Mouse (Mus musculus) megakaryocyte progenitor cell, adult 5-6 weeks (primary cell): ENCODE measurements at regions not wholly inside any gene's neighbourhood (a gene's known extent, or its start where the extent isn't known, plus 50 kb on each side); places are given as distances from the start of the nearest gene placed in this dataset.

Source experiments
- ATAC-seq: replicated peaks from 2 replicates; pipeline ENCODE4 v1.8.0; 2016; ENCODE audit warnings: mild to moderate bottlenecking, moderate TSS enrichment, inconsistent platforms; ENCODE audit not compliant: poor library complexity

DNA sequence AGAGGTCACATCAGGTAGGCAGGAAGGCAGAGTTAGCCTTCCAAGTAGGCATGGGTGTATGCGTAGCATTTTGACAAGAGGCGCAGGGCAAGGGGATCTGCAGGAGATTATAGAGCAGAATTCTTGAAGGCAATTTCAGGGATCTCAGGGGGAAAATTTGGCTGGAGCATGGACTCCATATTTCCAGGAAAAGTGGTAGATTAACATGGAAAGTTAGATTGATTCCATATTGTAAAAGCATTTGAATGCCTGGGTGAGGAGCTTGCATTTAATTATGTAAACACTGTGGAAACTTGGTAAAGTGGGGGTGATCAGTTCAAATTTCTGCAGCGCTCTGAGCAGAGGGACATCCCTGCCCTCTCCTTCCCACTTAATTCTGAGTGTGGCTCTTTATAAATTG lies 146.7 kb downstream of the Pax3 start:
- no peak for ATAC-seq

DNA sequence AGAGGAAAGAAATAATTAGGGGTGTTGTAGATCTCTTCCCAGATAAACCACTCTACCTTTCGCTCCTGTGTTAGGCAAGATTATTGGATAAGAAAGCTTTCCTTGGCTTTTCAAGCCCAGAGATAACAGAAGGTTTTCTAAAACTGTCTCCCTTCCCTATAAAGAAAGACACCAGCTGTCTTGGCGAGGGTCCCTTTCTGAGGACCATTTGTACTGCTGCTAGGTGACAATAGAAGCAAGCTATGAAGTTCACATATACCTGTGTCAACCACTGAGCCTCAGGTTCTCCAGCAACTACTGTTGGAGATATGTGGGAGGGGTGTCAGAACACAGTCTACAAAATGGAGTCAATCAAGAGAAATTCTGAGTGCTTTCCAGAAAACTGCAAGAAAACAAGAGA lies 164.6 kb downstream of the Pax3 start:
- ATAC-seq = no peak

DNA sequence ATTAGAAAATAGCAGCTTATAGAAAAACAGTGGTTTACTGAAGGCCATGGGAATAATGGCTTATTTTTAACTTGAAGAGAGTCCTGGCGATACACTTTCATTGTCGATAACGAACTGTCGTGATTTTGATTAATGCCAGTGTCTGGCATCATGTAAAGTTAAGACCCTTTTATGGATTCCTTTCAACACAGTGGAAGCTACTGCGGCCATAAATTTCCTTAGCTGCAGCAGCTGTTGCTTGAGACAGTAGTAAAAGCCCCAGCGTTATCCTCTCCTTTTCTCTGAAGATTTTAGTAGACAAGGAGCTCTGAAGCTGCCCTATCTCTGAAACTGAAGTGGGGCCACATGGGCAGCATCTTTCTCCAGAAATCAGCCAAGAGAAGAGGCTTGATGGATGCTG lies 175.2 kb downstream of the Pax3 start:
- no peak for ATAC-seq

DNA sequence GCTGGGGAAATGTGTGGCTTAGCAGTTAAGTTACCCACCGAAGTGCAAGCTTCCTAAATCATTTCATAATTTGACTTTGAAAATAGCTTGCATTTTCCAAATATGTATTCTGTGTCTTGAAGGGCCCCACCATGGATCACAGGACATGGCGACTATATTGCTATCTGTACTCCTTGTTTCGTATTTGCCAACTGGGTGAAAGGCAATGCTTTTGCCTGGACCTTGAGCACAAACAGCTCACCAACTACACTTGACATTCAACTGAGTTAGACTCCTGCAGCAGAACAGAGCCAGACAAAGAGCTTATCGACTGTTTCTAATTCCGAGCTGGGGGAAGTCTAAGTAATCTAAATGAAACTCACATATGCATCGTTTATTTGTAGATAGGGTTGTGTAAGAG lies 175.9 kb downstream of the Pax3 start:
- no peak for ATAC-seq

DNA sequence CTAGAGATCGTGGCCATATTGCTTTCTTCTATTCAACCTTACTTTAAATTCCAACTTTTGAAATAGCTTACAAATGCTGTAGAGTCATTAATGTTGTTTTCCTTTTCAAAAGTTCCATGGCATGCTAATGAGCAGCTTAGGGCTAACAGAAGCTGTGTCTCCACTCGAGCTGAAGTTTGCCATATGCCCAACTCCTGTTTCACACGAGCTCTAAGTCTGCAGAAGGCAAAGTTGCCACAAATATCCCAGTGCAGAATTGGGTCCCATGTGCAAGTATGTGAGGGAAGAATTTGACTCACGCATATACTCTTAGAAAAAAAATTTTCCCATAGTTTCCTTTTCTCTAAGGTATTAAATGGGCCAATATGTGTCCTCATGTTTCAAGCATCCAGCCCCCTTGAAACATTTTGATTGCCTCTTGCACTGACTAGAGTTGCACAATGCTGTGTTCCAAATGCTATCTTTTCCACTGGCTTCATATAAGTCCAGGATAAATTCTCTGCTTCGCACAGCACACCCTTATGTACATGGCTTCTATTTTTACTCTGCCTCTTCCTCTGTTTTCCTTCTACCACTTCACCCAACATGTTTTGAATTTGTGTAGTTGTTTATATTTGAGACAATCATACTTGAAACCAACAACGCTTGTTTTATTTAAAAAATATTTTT lies 178.9 kb downstream of the Pax3 start:
- ATAC-seq = no peak

DNA sequence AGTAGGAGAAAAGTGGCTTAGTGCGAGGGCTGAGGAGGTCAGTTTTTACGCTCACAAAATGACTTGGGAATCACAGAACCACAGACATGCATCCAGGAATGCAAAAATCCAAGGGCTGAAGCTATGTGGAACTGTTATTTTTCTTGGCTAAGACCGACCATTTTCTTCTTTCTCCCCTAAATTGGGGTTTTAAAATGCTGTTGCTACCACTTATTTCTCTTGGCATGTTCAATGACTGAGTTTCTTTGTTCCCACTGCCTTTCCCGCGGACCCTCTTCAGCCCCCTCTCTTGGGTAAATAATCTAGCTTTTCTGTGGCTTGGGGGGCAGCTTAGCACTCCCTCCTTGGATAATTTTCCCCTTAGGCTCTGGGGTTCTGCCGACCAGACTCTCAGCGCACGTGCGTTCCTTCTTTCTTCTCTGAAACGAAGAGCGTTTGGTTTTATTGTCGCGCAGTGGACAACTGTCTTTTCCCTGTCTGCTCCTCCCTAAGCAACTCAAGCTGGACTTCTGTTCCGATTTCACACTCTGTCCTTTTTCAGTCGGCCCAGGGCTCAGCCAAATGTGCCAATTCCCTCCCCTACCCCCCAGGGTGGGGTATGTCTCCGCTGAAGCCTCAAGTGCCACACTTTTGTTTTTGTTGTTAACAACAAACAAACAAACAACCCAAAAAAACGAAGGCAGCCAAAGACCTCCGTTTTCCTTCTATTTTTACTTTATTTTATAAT lies 180.2 kb downstream of the Pax3 start:
- ATAC-seq = no peak

DNA sequence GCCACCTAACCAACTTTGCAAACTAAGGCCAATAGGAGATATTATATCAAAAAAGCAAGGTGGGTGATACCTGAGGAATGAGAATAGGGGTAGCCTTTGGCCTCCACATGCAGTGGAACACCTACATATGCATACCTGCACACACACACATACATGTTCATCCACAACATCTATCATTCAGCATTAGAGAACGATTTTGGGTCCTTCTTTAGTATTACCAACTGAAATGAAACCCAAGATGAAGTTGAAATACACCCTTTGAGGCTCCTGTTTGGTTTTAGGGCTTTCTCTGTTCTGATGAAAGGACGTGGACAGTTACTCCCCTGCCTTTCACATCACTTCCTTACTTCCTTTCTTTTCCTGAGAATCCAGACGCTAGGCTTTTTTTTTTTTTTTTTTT lies 180.9 kb downstream of the Pax3 start:
- ATAC-seq = no peak

DNA sequence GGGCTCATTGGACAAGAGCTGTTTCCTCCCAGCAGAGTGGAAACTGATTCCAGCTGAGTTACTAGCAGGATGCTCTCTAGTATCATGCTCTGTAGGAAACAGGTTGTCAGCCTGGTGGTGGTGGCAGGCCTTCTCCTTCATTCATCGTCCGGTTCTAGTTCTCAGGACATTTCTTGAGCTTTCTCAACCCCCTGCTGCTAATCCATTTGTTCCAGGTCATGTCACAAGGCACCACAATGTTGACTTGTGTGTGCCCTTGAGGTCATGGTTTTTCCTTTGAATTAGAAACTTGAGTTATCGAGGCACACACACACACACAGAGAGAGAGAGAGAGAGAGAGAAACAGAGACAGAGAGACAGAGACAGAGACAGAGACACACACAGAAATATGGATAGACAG lies 183.5 kb downstream of the Pax3 start:
- ATAC-seq = no peak

DNA sequence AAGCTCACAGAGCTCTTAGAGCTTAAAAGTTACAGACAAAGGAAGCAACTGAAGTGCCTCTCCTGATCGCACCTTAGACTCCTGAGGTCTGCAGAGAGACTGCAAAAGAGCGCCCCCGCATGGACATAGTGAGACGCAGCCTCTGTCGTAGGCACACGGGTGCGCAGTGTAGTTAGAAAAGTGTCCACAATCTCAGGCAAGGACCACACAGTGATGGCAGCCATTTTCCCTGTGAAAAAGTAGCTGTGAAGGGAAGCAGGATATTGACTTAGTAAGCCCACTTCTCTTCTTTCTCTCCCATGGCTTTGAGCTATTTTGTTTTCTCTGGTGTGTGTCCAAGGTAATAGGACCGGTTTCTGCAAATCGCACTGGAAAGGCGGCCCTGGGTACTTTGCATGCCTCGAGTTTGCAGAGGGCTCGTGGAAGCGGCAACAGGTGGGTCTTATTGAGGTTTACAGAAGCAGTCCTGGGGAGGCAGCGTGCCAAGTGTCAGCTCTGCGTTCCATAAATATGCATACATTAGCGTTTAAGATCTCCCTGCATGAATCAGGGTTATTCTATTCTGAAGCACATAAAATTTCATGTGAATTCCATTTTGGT lies 188.0 kb downstream of the Pax3 start:
- ATAC-seq = no peak

DNA sequence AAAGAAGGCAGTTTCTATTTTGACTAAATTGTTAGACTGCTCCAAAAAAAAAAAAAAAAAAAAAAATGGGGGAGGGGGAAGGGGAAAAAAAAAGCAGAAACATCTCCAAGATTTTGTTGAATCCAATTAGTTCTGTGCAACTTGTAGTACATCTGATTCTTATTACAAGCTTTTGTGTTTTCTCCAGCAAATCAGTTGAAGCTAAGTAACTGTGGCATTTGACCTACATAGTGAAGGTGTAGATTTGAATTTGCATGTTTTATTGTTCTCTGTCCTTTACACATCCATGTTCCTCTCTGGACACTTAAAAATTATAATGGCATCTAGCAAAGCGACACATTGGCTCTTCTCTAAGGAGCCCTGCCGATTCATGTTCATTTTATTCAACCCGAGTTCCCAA lies 192.6 kb downstream of the Pax3 start:
- no peak for ATAC-seq

DNA sequence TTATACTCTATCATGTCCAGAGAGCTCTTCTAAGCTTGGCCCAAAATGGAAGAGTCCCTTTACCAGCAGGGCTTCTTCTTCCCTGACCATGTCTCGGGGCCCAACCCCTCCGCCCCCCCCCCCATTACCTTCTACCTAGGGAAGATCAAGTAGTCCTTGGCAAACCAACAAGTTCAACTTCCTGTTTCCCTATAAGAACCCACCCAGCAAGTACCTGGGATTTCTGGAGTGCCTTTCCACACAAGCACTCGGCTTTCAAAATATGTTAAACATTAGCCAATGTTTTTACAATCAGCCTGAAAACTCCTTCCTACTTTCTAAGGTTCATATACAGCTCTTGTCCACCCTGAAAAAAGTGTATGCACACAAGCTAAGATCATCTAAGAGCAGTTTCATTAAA lies 198.2 kb downstream of the Pax3 start:
- no peak for ATAC-seq

DNA sequence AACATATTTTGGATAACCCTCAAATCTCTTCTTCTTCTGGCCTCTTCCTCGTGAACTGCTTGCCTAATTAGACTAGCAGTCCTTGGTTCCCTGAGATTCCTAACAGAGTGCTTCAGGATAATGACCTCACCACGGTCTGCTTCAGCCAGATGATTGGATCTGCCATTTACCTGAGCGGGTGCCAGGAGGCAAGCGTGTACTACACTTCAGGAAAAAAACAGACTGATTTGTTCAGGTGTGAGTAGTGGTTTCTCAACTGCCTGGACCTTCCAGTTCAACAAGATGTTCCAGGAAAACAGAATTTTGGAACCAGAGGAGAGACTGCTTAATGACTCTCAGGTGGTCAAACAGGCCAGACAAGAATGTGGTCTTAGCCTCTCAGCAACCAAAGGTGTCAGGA lies 215.4 kb downstream of the Pax3 start:
- ATAC-seq = no peak

DNA sequence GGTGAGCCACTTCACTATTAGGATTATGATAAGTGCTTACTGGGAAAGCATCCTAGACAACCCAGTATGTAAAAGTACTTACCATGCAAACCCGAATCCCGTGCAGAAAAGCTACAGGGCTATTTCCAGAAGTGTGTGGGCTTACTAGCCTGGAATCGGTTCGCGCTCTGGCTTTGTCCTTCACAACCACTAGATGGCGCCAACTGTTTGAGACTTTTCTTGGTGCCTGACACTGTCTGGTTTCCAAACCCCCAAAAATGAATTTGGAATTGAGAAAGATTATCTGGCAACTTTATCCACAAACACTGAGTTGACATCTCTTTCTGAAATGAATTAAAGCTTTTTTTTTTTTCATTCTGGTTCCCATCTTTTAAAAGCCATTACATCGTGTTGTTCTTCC lies 218.2 kb downstream of the Pax3 start:
- peak; percentile 88 for ATAC-seq

DNA sequence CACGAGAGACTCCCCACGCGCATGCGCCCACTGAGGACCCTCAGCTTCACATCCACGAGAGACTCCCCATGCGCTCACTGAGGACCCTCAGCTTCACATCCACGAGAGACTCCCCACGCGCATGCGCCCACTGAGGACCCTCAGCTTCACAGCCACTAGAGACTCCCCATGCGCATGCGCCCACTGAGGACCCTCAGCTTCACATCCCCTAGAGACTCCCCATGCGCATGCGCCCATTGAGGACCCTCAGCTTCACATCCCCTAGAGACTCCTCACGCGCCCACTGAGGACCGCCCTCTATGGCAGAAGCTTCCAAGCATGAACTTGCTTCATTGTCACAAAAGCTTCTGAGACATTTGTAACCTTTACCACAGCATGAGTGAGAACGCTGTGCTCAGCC lies 221.0 kb downstream of the Pax3 start:
- no peak for ATAC-seq

DNA sequence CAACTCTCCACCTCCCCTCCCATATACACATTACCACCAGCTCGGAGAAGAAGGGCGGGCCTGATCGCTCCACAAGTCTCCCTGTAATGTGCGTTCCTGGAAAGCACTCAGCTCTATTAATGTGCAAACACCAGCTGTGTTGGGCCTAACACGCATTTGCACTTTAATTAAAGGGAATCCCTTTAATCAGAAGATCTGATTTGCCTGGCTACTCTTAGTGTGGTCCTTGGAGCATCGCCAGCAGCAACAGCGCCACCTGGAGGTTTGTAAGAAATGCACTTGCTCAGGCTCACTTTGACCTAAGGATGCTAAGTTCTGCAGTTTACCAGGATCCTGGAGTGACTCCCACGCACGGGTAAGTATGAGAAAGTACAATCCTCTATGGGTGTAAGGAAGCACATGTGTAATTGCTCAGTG lies 224.6 kb downstream of the Pax3 start:
- 0 out of 2 replicates have a peak, but pooled peaks have one; percentile 39 for ATAC-seq

DNA sequence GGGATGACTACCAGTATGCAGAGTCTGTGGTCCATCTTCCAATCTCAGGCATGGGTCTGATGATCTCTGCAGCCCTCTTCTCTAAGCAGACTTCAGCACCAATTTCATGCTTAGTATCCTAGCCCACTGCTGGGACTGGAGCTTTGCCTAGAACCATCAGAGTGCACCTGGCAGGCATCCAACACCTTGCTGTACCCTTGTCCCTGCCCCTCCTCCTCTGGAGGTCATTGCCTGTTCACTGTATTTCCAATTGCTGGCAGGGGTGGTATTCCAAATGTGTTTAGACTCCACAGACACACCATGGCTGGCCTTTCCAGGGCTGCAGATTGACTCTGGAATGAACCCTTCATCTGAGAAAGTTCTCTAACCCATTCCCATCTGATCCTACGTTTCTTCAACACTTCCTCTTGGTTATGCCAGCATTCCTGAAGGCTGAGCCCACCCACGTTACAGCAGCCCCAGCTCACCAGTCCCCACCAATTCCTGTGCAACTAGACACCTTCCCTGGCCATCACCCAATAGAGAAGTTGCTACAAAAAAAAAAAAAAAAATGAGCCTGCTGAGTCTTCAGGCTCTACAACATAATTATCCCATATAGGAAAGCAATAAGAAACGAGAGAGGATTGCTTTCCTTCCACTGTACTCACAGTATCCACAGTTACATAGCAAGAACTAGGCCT lies 232.1 kb downstream of the Pax3 start:
- ATAC-seq = no peak

DNA sequence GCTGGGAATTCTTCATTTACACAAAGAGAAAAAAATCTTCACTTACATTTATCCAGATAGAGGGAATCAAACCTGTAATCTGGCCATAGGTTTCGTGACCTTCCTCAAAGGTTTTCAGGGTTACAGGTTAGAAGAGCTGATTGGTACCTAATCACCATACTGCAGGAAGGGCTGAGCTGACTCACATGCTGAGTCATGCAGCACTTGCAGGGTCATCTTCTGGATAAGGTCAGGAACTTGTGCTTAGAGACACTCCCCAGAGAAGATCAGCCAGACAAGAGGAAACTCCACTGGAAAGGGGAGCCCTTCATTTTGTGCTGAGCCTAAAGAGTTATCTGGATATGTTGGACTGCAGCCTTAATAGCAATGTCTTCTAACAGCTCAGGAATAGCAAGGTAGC lies 237.6 kb downstream of the Pax3 start:
- ATAC-seq = no peak

DNA sequence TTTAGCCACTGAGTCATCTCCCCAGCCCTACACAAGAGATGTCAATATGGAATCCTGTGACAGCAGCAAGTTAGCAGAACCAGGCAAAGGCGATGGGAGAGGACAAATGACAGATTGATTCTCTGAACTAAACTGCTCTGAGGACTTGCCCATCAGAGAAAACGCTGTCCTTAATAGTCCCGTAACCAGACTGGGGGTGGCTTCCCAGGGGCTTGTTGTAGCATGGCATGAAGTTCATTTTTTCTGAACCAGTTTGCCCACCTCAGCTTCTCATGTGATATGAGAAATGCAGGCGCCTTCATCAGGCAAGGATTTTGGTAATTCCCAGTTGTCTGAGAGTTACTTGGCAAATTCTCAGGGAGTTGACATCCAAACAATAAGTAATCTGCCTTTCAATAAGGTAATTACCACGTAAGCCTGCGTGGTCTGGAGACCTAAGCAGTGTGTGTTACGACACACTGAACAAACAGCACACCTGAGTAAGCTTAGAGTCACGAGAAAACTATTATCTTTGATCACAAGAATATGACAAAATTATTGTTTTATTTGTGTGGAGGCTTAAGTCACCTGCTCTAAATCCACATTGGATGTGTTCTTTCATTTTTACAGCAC lies 239.7 kb downstream of the Pax3 start:
- ATAC-seq = no peak

DNA sequence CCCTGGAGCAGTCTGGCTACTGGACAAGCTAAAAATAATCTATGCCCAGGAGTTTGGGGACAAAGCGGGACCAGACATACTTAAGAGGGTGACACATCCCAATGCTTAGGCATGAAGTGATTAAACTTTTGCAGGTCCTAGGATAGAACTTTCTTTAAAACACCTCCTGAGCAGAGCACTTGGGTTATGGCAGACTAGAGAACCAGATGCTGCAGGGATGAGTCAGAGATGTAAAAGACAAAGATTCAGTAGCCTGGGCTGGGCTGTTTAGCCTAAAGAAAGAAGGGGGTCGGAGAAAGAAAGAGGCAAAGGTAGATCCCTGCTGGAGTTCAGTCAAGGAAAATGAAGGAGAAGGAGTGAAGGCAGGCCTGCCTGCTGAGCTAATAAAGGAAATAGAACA lies 249.0 kb downstream of the Pax3 start:
- no peak for ATAC-seq

DNA sequence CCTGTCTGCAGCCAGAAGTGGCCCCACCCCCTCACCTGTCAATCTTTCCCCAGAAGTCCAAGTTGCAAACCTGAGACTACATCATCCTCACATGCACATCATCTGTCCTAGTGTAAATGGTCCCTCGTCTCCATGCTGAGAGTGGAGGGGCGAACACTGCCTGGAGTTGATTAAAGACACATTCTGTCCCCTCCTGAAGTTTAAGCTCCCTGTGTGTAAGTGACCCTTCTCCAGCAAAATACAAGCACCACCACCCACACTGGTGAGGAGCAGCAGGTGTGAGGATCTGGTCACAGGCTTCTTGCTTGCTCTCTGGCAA lies 252.6 kb downstream of the Pax3 start:
- ATAC-seq = no peak

DNA sequence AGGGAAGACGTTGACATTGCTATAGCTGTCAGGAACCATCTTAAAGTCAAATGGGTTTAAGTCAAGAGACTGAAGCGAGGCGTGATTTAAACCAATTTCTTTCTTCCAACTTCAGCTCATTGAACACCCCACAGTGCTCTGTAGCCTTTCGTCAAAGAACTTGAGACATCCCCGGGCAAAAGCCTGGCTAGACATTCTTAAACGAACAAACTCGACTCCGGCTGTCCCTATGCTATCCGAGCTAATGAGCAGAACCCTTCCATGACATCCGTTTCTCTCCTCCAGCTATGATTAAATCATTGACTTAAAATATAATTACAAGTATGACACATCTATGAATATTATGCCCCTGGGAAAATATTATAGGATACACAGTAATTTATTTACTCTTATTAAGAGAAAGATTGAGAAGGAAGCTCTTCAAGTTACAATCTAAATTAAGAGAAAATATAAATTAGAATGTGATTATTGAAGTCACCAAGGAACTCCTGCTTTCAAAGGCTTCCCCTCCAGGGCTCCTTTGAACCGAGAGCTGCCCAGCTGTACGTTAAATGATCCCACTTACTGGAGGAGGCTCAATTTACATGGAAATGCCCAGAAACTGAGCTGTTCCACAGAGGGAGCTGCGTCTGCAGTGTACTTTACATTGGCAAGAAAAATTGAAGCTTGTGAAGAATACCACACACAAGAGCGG lies 253.2 kb downstream of the Pax3 start:
- ATAC-seq = no peak
